Mouse (Mus musculus) myocyte (in vitro differentiated cells): ENCODE measurements at regions not wholly inside any gene's neighbourhood (a gene's known extent, or its start where the extent isn't known, plus 50 kb on each side); places are given as distances from the start of the nearest gene placed in this dataset.

Source experiments
- CEBPB ChIP-seq: IDR thresholded peaks from 2 replicates; pipeline ENCODE4 v1.6.1; 2011; ENCODE audit warnings: mild to moderate bottlenecking, moderate library complexity; ENCODE audit not compliant: poor library complexity, insufficient read depth, severe bottlenecking
- E2F4 ChIP-seq: IDR thresholded peaks from one replicate; pipeline ENCODE4 v1.6.1; 2011; ENCODE audit warnings: mild to moderate bottlenecking, control low read depth, moderate library complexity; ENCODE audit not compliant: insufficient read depth
- MAX ChIP-seq: IDR thresholded peaks from one replicate; pipeline ENCODE4 v1.6.1; 2011; ENCODE audit warnings: low read depth, mild to moderate bottlenecking, control low read depth
- MYOD1 ChIP-seq, 3 experiments: IDR thresholded peaks; one replicate each; pipeline ENCODE4 v1.6.1; 2011; ENCODE audit warnings: control low read depth in 2 of 3, low read depth in 2 of 3, mild to moderate bottlenecking in 2 of 3, moderate library complexity in 1 of 3; ENCODE audit not compliant: insufficient read length in 2 of 3, control insufficient read depth in 1 of 3
- MYOG ChIP-seq, 3 experiments: IDR thresholded peaks; one replicate each; pipeline ENCODE4 v1.6.1; 2011; ENCODE audit warnings: control low read depth in 2 of 3, low read depth in 2 of 3, mild to moderate bottlenecking in 2 of 3; ENCODE audit not compliant: insufficient read length in 2 of 3, control insufficient read depth in 1 of 3, insufficient read depth in 1 of 3
- POLR2A ChIP-seq: IDR thresholded peaks from one replicate; pipeline ENCODE4 v1.6.1; 2011; ENCODE audit warnings: low read depth, mild to moderate bottlenecking, control low read depth, moderate library complexity; ENCODE audit not compliant: insufficient read length
- REST ChIP-seq: IDR thresholded peaks from one replicate; pipeline ENCODE4 v1.6.1; 2011; ENCODE audit warnings: mild to moderate bottlenecking, control low read depth, moderate library complexity; ENCODE audit not compliant: insufficient read depth, insufficient read length
- SRF ChIP-seq: IDR thresholded peaks from one replicate; pipeline ENCODE4 v1.6.1; 2011; ENCODE audit warnings: low read depth; ENCODE audit not compliant: control insufficient read depth, insufficient read length
- TCF12 ChIP-seq: IDR thresholded peaks from one replicate; pipeline ENCODE4 v1.6.1; 2011; ENCODE audit warnings: mild to moderate bottlenecking, control low read depth; ENCODE audit not compliant: poor library complexity, insufficient read depth, severe bottlenecking
- TCF3 ChIP-seq: IDR thresholded peaks from one replicate; pipeline ENCODE4 v1.6.1; 2011; ENCODE audit warnings: low read depth, control low read depth; ENCODE audit not compliant: insufficient read length
- USF1 ChIP-seq: IDR thresholded peaks from one replicate; pipeline ENCODE4 v1.6.1; 2011; ENCODE audit warnings: low read depth, mild to moderate bottlenecking, control low read depth, moderate library complexity

GRCm38 (mm10) chr15:21993309-21993708 is 555.5 kb upstream of the Cdh18 start:
- TF ChIP-seq USF1: no peak
- no peak for TF ChIP-seq POLR2A
- TF ChIP-seq MYOD1 (IDR thresholded peaks at IDR 0.05; ENCODE audit: control insufficient read depth in 1 of 3, insufficient read length in 2 of 3, low read depth in 2 of 3): no peak
- no peak for TF ChIP-seq MYOG (IDR thresholded peaks at IDR 0.05; ENCODE audit: control insufficient read depth in 1 of 3, insufficient read depth in 1 of 3, insufficient read length in 2 of 3, low read depth in 2 of 3)
- TF ChIP-seq CEBPB: no peak
- TF ChIP-seq TCF3: no peak
- TF ChIP-seq REST: no peak
- no peak for TF ChIP-seq MAX
- no peak for TF ChIP-seq TCF12
- TF ChIP-seq E2F4: no peak
- no peak for TF ChIP-seq SRF
